Mouse (Mus musculus): ENCODE measurements at regions not wholly inside any gene's neighbourhood (a gene's known extent, or its start where the extent isn't known, plus 50 kb on each side); places are given as distances from the start of the nearest gene placed in this dataset.

- ATAC-seq (ENCODE audit: insufficient number of reproducible peaks, insufficient read depth, low FRiP score, low TSS enrichment, low read depth): no peak
- Histone ChIP-seq H3K4me1 (replicated peaks) (no peaks in the 10 kb centered on the region), H3K27ac (no peak overlapping the region), H3K27me3 (no peaks in the 10 kb centered on the region), H3K36me3 (no peaks in the 10 kb centered on the region), H3K4me2 (no peak overlapping the region), H3K9ac (replicated peaks) (no peak overlapping the region), H3K9me3 (no peaks in the 10 kb centered on the region), H3K4me3 (replicated peaks) (no peak overlapping the region)
- WGBS: 74% methylated on average over 1 of the region's 1 CpGs
Measured at GRCm38 (mm10) chr17:81185685-81186084, 120.8 kb upstream of the Thumpd2 start.

- H3K9ac ChIP-seq (replicated peaks): no peak overlapping the region
- no peaks in the 10 kb centered on the region for H3K9me3 ChIP-seq
- H3K27me3 ChIP-seq: no peaks in the 10 kb centered on the region
- H3K4me3 ChIP-seq (replicated peaks): no peak overlapping the region
- no peak overlapping the region for H3K4me2 ChIP-seq
- H3K27ac ChIP-seq: no peak overlapping the region
- no peaks in the 10 kb centered on the region for H3K4me1 ChIP-seq (replicated peaks)
- no peak for ATAC-seq (ENCODE audit: insufficient number of reproducible peaks, insufficient read depth, low FRiP score, low TSS enrichment, low read depth)
- no peaks in the 10 kb centered on the region for H3K36me3 ChIP-seq
- 80% methylated on average over 8 of the region's 8 CpGs for WGBS
Measured at GRCm38 (mm10) chr17:81180813-81181424, 116.0 kb upstream of the Thumpd2 start.

DNA sequence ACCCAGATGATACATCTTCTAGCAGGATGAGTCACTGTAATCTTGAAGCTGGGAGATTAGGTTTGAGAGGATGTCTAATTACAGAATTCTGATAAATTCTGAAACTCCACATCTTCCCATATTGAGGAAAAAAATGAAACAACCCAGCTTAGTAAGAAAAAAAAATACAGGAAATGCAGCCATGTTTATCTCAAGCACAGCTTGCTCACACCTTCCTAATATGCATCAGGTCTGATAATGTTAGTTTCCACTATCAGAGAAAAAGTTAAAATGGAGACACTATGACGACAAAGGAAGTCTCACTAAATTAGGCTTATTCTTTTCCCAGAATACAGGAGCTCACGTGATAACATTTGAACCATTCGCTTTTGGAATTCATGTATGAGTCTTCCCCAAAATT is 111.4 kb upstream of the Thumpd2 start:
- Histone ChIP-seq H3K4me1 (replicated peaks) (no peaks in the 10 kb centered on the region), H3K9me3 (no peaks in the 10 kb centered on the region), H3K4me3 (replicated peaks) (no peak overlapping the region), H3K27me3 (no peaks in the 10 kb centered on the region), H3K4me2 (no peak overlapping the region), H3K36me3 (no peaks in the 10 kb centered on the region), H3K27ac (no peak overlapping the region), H3K9ac (replicated peaks) (no peak overlapping the region)
- 87% methylated on average over 3 of the region's 3 CpGs for WGBS
- ATAC-seq (ENCODE audit: insufficient number of reproducible peaks, insufficient read depth, low FRiP score, low TSS enrichment, low read depth): no peak

- no peak for ATAC-seq (ENCODE audit: insufficient number of reproducible peaks, insufficient read depth, low FRiP score, low TSS enrichment, low read depth)
- Histone ChIP-seq H3K9me3 (no peaks in the 10 kb centered on the region), H3K27me3 (no peaks in the 10 kb centered on the region), H3K9ac (replicated peaks) (no peak overlapping the region), H3K4me2 (no peak overlapping the region), H3K36me3 (no peaks in the 10 kb centered on the region), H3K27ac (no peak overlapping the region), H3K4me3 (replicated peaks) (no peak overlapping the region), H3K4me1 (replicated peaks) (no peaks in the 10 kb centered on the region)
- 76% methylated on average over 4 of the region's 4 CpGs for WGBS
Measured at GRCm38 (mm10) chr17:81175877-81176276, 111.0 kb upstream of the Thumpd2 start.

DNA sequence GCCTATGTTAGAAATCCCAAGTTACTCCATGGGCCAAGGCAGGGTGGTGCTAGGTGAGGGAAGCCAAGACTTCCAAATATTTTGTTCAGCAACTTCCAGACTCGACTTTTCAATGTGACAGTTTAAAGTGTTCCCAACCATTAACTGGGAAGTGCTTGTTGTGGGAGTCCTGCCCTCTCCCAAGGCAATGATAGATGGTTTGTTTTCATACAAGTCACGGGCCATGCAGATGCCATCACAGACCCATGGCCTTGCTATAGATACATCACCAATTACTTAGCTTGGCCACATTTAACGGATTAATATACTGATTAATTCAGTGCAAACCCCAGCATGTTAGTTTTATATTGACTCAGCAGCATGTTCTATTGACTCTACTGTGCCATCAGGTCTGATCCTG is 108.1 kb upstream of the Thumpd2 start:
- Histone ChIP-seq H3K4me3 (replicated peaks) (no peak overlapping the region), H3K27ac (no peak overlapping the region), H3K27me3 (no peaks in the 10 kb centered on the region), H3K9ac (replicated peaks) (no peak overlapping the region), H3K4me2 (no peak overlapping the region), H3K9me3 (no peaks in the 10 kb centered on the region), H3K36me3 (no peaks in the 10 kb centered on the region), H3K4me1 (replicated peaks) (no peaks in the 10 kb centered on the region)
- WGBS: 80% methylated on average over 3 of the region's 3 CpGs
- ATAC-seq (ENCODE audit: insufficient number of reproducible peaks, insufficient read depth, low FRiP score, low TSS enrichment, low read depth): no peak

DNA sequence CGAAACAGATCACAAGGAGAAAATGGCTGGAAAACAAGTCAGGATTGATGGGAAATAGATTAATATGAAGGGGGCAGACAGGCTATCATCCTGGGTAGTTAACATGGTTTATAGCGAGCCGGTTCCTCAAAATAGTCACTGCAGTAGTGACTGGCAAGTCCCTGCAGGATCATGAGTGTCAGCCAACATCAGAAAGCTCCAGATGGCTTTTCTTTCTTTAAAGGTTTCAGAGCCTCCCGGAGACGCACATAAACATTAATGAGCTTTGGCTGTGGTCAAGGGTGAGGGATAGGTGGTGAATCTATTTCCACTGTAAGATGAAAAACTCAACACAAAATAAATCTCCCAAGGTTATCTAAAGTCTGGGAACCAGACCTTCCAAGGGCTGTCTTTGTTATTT is 104.2 kb upstream of the Thumpd2 start:
- Histone ChIP-seq H3K4me2 (no peak overlapping the region), H3K27ac (no peak overlapping the region), H3K36me3 (no peaks in the 10 kb centered on the region), H3K27me3 (no peaks in the 10 kb centered on the region), H3K9ac (replicated peaks) (no peak overlapping the region), H3K4me3 (replicated peaks) (no peak overlapping the region), H3K4me1 (replicated peaks) (no peaks in the 10 kb centered on the region), H3K9me3 (no peaks in the 10 kb centered on the region)
- WGBS: 20% methylated on average over 5 of the region's 5 CpGs
- ATAC-seq (ENCODE audit: insufficient number of reproducible peaks, insufficient read depth, low FRiP score, low TSS enrichment, low read depth): no peak

DNA sequence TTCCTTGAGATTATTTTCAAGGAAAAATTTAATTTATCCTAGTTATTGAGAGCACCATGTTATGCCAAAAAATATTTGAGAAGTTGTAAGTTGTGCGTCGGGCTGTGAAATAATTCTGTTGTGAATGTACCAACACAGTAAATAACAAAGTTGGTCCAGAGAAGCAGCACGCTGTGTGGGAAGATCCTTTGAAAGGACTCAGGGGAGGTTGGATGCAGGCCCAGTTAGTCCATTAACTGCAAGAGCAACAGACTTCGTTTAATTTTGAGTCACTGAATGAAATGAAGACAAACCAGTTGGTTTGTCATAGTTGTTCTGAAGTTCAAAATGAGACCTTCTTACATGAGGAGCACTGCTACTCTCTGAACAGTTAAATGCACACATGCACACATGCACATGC is 85.8 kb upstream of the Thumpd2 start:
- 94% methylated on average over 4 of the region's 4 CpGs for WGBS
- H3K4me1 ChIP-seq (replicated peaks): no peaks in the 10 kb centered on the region
- H3K4me2 ChIP-seq: no peak overlapping the region
- ATAC-seq (ENCODE audit: insufficient number of reproducible peaks, insufficient read depth, low FRiP score, low TSS enrichment, low read depth): no peak
- no peak overlapping the region for H3K9ac ChIP-seq (replicated peaks)
- no peak overlapping the region for H3K4me3 ChIP-seq (replicated peaks)
- no peaks in the 10 kb centered on the region for H3K9me3 ChIP-seq
- H3K36me3 ChIP-seq: no peaks in the 10 kb centered on the region
- H3K27ac ChIP-seq: no peak overlapping the region
- no peaks in the 10 kb centered on the region for H3K27me3 ChIP-seq

- Histone ChIP-seq H3K4me3 (replicated peaks) (no peak overlapping the region), H3K4me2 (no peak overlapping the region), H3K36me3 (no peaks in the 10 kb centered on the region), H3K9me3 (no peaks in the 10 kb centered on the region), H3K4me1 (replicated peaks) (no peaks in the 10 kb centered on the region), H3K9ac (replicated peaks) (no peak overlapping the region), H3K27me3 (no peaks in the 10 kb centered on the region), H3K27ac (no peak overlapping the region)
- no peak for ATAC-seq (ENCODE audit: insufficient number of reproducible peaks, insufficient read depth, low FRiP score, low TSS enrichment, low read depth)
- WGBS: 84% methylated on average over 6 of the region's 6 CpGs
Measured at GRCm38 (mm10) chr17:81134702-81135101, 69.8 kb upstream of the Thumpd2 start.

GRCm38 (mm10) chr17:81133227-81133626 is 68.3 kb upstream of the Thumpd2 start:
- 58% methylated on average over 4 of the region's 4 CpGs for WGBS
- H3K27me3 ChIP-seq: no peaks in the 10 kb centered on the region
- no peak overlapping the region for H3K4me2 ChIP-seq
- ATAC-seq (ENCODE audit: insufficient number of reproducible peaks, insufficient read depth, low FRiP score, low TSS enrichment, low read depth): no peak
- H3K9ac ChIP-seq (replicated peaks): no peak overlapping the region
- no peaks in the 10 kb centered on the region for H3K4me1 ChIP-seq (replicated peaks)
- no peaks in the 10 kb centered on the region for H3K9me3 ChIP-seq
- no peaks in the 10 kb centered on the region for H3K36me3 ChIP-seq
- H3K4me3 ChIP-seq (replicated peaks): no peak overlapping the region
- no peak overlapping the region for H3K27ac ChIP-seq
